Mouse (Mus musculus) c-Kit-positive CD71-negative TER-119-negative erythroid progenitor cells, embryonic 14.5 days (primary cell): ENCODE results near the gene Cd300ld5.
"Not testable (repeated sequence)": the region's sequence is repeated elsewhere in the genome, so short reads cannot be mapped to it uniquely, and the experiment has no call there.

ENCODE experiments used
- DNase-seq: peaks from one replicate; pipeline ENCODE4 v3.0.0-alpha.2; 2013; ENCODE audit warnings: low read depth

The Cd300ld5 gene

DNA sequence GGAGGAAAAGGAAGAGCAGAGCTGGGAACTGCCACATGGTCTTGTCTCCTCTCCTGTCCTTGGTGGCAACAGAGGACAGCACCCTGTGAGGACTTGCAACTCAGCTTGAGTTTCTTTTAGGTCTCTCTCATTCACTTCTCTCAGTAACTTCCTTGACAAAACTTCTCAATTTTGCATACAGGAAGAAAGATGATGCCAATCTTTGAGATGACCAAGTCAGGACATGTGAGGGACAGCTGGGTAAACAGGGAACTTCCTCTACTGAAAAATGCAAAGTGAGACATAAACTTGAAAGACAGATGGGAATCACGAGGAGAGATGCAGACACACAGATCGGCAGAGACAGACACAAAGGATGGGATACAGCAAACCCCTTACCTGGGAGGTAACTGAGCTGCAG lies 10.7 kb upstream of the Cd300ld5 start, which contains the start of gene Cd300ld3:
Cd300ld3 (minus strand) TSS at position 151 of the 400 bp plus-strand sequence.
- DNase-seq: no peak

- not testable (repeated sequence) for DNase-seq
These were observed 10.7 kb downstream of the Cd300ld5 start, which contains the start of gene Cd300ld4 for GRCm38 (mm10) chr11:115026912-115027311. Gene Cd300ld4 (minus strand): TSS chr11:115027012.

GRCm38 (mm10) chr11:115016093-115016492 lies 21.5 kb downstream of the Cd300ld5 start, which contains the start of gene Cd300ld2:
Gene Cd300ld2 (minus strand): TSS chr11:115016193.
- not testable (repeated sequence) for DNase-seq

DNA sequence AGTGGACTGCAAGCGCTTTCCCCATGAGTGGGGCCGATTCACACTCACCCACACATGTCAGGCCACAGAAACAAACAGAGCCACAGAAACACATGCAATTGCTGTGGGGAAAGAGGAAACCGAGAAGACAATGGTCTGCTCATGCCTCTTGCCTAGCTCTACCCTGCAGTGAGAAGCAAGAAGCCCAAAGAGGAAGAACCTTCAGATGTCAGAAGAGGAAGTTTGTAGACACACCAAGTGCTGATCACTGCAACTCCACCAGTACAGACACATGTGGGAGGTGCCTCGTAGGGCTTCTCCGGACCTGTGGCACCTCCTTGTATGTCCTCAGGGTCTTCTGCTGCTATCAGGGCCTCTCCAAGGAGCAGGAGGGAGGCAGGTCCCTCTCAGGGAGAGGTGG lies 33.5 kb downstream of the Cd300ld5 start:
- DNase-seq: no peak

DNA sequence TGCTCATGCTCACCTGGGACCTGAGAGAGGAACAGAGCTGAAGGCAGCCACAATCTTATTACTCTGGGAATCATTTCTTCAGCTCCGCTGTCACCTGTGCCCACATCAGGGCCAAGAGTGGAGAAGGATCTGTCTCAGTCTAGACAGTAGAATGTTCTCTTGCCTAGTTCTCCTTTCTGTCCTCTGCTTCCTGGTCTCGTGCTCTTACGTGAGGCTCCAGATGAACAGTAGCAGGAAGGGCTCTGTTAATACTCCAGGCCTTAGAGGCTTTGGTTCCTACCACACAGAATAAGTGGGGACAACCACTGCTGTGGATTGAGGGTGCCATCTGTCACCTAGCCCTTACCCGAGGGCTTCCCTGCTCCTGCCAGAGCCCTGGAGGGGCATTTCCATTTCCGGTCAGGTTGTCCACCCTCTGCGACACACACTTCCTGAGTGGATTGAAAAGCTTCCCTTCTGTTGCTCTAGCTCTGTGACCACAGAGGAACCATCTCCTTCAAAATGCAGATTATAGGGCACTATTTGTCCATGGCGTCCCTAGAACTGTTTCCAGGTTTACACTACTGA lies 36.0 kb downstream of the Cd300ld5 start, which contains the start of gene Cd300c2:
Cd300c2 (minus strand) TSS at position 407 of the 567 bp plus-strand sequence.
- no peak for DNase-seq

- DNase-seq: no peak
These were observed 47.8 kb downstream of the Cd300ld5 start, which contains the start of gene Cd300ld for GRCm38 (mm10) chr11:114989793-114990192. Gene Cd300ld (minus strand): TSS chr11:114989922.

GRCm38 (mm10) chr11:114981866-114982265 lies 55.7 kb downstream of the Cd300ld5 start:
- DNase-seq: no peak
